Mouse (Mus musculus) regulatory T cell (primary cell): ENCODE data around the gene Etv6.

Experiments
- in situ Hi-C: fragments of 300-600 bp; cut with MboI, MseI; formaldehyde crosslinking; loops from one replicate; pipeline ENCODE4 v1.15.1; 2025; ENCODE audit warnings: high pct_unique_total_duplicates

Gene Etv6

DNA sequence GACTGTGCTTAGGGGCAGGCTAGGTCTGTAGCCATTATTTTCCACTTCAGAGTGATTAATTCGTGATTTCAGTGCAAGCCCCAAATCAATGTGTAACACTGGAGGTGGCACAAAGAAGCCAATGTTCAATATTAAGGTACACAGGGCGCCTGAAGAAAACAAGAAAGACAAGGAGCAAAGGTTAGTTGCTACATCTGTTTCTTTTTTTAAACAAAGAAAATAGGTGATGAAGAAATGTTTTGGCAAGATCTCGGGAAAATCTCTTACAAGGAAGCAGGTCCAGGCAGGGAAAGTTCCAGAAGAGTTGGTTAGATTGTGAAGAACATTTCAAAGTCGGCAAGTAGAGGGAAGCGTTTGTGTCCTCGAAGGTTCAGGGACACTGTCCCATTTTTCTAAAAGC lies 39.5 kb downstream of the Etv6 start:
- in situ Hi-C loops = no loop called here

DNA sequence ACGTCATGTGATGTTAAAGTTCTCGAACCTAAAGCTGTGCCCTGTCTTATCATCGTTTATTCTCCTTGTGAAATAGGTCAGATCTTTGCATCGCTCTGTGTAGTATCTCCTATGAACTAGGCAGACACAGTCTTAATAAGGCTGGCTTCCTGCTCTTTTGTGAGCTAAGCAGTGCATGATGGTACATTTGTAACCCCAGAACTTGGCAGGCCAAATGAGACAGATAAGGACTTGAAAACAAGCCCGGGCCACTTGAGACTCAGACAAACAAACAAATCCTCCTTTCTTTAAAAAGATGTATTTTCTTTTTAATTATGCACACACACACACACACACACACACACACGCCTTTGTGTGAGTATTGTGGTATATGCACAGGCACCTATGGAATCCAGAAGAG lies 42.5 kb downstream of the Etv6 start:
- in situ Hi-C loops = no loop called here

GRCm38 (mm10) chr6:134079112-134079511 lies 43.6 kb downstream of the Etv6 start:
- in situ Hi-C loops = no loop called here

DNA sequence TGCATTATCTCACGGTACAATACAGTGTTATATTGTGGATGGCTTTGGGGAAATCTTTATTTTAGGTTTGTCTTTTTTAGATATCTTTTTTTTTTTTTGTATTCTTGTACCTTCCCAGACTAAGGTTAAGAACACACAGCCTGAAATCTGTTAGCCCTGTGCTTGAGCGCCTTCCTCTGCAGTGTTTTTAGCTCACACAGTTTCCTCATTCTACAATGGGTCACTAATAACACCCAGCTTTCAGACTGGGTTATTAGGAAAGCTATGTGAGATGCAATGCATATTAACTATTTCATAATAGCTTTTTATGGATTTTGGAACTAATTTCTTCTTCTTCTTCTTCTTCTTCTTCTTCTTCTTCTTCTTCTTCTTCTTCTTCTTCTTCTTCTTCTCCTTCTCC lies 44.1 kb downstream of the Etv6 start:
- in situ Hi-C loops = no loop called here

DNA sequence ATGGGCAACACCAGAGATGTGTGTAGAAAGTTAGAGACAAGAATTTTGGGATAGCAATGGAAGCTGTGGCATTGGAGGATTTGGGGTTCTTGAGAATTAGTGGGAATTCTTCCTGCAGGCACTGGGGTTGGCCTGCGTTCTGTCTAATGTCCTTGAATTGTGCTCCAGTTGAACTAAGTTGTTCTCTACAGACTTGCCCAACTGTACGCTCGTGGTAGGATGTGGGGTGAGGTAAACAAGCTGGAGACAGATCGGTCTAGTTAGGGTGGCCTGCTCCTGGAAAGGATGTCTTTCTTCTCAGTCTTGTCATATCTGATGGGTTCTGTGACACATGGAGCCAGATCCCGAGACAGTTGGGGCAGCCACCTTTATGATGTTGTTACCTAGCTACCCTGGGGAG lies 45.4 kb downstream of the Etv6 start:
- in situ Hi-C loops = no loop called here

DNA sequence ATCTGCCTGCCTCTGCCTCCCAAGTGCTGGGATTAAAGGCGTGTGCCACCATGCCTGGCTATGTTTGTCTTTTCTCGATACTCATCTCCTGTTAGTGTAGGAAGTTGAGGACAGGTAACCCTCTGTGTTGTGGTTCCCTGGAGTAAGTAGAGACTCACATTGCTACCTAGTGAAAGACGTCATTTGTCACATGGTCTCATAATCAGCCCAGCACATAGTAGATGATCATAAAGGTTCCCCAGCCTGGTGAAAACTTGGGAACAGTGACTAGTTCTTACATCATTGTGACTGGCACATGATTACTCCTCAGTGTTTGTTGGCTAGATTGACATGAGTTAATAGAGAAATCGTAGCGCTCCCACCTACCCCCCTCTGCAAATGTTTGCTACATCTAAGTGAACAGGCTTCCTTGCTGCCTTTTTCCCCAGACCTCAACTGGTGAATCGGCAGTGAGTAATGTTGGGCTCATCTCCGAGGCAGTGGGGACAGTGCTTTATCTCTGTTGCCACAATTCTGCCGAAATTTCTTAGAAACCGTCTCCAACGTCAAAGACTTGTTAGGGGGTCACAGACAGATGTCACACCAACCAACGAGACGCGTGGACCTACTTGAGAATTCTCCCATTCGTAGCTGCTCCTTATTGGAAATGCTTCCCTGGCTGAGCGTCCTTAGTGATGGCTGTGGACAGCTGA lies 46.9 kb downstream of the Etv6 start:
- in situ Hi-C loops = no loop called here

DNA sequence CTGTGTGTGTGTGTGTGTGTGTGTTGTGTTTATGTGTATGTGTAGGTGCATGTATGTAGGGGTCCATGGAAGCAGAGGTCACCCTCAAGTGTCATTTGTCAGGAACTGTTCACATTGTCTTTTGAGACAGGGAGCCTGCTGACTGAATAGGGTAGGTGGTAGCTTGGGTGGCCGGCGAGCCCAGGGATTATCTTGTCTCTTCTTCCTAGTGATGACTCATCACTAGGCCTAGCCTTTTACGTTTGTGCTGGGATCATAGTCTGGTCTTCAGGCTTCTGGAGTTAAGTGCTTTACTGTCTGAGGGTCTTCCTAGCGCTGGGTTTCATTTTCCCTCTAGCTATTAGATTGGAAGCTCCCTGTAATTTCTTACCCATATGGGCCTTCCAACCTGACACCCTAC lies 47.9 kb downstream of the Etv6 start:
- in situ Hi-C loops = no loop called here

GRCm38 (mm10) chr6:134086351-134086750 lies 50.9 kb downstream of the Etv6 start:
- in situ Hi-C loops = no loop called here

GRCm38 (mm10) chr6:134087709-134088108 lies 52.2 kb downstream of the Etv6 start:
- in situ Hi-C loops = no loop called here

- in situ Hi-C loops = no loop called here
Measured at GRCm38 (mm10) chr6:134089671-134090377, 54.3 kb downstream of the Etv6 start.

DNA sequence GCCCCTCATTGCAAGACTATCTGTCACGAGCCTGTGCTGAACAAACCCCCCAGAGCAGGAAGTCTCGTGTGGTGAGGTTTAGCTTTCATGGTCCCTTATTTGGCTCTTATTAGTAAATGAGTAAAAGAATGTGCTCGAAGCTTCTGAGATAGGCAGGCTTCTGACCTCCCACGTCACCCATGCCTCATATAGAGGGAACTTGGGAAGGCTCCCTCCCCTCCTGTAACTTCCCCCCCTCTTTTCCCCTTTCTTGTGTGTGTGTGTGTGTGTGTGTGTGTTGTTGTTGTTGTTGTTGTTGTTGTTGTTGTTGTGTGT lies 54.8 kb downstream of the Etv6 start:
- in situ Hi-C loops = no loop called here

- in situ Hi-C loops = no loop called here
Measured at GRCm38 (mm10) chr6:134090875-134091274, 55.4 kb downstream of the Etv6 start.

- in situ Hi-C loops = no loop called here
Measured at GRCm38 (mm10) chr6:134091398-134091801, 55.9 kb downstream of the Etv6 start.

GRCm38 (mm10) chr6:134094066-134094465 lies 58.6 kb downstream of the Etv6 start:
- in situ Hi-C loops = no loop called here

DNA sequence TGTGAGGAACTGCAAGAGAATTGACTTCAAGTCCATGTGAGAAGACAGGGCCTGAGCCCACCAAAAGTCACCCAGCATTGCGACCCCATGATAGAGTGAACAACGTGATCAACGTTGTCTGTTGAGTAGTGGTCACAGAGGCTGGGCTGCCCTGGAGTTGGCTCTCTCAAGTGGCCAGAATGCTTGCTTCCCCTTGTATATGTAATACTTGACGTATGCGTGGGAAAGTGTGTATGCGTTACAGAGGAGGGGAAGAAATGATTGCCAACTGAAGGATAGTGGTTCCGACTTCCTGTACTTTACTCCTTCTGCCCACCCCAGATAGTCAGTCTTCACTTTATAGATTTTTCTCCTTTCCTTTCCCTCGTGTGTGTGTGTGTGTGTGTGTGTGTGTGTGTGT lies 59.1 kb downstream of the Etv6 start:
- in situ Hi-C loops = no loop called here

- in situ Hi-C loops = no loop called here
Measured at GRCm38 (mm10) chr6:134095582-134095981, 60.1 kb downstream of the Etv6 start.

DNA sequence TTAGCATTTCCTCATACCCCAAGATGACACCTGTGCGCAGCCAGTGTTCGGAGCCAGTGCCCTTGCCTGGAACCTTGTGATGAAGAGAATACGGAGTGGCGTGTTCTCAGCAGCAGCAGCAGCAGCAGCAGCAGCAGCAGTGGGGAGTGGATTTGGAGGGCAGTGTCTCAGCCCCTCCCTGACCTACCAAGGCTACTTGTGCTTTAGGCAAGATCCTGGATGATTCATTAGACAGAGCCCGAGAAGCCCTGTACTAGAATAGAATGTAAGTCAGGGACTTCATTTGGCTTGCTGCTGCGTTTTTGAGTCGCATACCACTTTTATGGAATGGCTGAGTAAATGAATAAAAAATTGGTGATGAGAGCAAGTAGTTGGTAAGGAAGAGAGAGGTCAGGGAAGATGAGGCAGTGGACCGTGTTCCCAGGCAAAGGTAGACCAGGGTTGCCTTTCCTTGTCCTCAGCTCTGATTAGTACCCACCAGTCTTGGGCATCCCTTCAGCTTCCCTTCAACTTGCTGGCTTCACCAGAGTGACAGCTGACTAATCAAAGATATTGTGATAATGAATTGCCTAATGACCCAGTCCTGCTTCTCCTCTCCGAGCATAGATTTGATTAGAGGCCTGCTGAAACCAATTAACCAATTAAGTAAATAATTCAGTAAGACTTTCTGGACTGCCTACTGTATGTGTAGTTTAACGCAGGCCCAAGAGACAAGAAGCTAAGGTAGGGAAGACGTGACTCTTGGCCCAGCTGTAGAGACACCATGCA lies 64.7 kb downstream of the Etv6 start:
- in situ Hi-C loops = no loop called here

GRCm38 (mm10) chr6:134102396-134102795 lies 66.9 kb downstream of the Etv6 start:
- in situ Hi-C loops = no loop called here

GRCm38 (mm10) chr6:134103519-134103918 lies 68.0 kb downstream of the Etv6 start:
- in situ Hi-C loops = no loop called here

- in situ Hi-C loops = no loop called here
Measured at GRCm38 (mm10) chr6:134105514-134106201, 70.2 kb downstream of the Etv6 start.

DNA sequence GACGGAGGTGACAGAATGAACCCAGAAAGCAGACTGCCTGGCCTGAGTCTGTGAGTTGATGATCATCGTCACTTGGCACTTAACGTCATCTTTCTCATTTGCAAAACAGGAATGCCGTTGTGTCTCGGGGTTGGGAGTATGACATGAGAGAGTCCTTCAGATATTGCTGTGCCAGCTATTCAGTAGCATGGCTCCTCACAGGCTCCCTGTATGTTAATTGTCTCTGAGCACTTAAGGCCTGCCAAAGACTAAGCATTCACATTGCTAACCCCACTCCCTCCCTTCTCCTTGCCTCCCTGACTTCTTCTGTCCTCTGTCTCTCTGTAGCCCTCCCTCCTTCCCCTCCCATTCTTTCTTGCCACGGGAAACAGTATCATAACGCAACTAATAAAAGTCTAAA lies 72.2 kb downstream of the Etv6 start:
- in situ Hi-C loops = no loop called here

- in situ Hi-C loops = no loop called here
Measured at GRCm38 (mm10) chr6:134109675-134110074, 74.2 kb downstream of the Etv6 start.
